In the genomic region with DNA sequence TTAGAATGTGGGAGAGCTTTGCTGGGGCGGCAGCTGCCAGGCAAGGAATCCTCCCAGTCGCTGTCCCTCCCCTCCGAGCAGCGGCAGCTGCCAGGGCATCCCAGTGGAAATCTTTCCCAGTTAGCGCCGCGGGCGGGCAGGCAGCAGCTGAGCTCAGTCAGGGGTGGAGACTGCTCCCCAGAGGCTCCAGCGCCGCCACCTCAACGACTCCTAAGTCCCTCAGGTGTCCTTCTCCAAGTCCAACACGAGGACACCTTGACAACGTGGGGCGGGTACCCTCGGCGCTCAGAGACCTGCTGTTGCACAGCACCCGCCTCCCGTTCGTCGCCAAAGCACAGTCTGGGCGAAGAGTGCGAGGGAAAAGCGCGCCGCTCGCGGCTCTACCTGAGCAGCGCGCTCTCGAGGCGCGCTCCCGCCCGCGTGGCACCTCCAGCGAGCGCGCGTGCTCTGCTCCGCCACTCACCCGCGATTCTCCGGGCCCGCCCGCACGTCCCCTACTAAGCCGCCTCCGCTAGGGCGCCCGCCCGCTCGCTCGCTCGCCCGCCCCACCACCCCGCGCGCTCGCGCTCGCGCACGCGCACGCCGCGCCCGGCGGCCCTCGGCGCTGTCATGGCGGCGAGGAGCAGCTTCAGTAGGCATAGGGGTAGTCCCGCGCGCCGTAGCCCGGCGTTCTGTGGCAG, we compare ENCODE assay signal across 8 mouse cellular contexts. TPM values are rescaled to one million over a fixed set of nuclear protein-coding genes. Genes with fewer than 3 reads are reported as not detected.
DNase-seq lines count a peak whose midpoint lies in the region; ATAC-seq lines count a peak whose summit lies in the region.

No protein-coding gene starts in this region.

- peak overlapping the region; percentile 95 for H3K4me3 ChIP-seq in heart, embryonic 13.5 days
- peak overlapping the region; percentile 90 for H3K4me3 ChIP-seq in liver, embryonic 12.5 days

- peaks cover 8% of the 10 kb centered on the region for H3K27me3 ChIP-seq in heart, embryonic 13.5 days (replicated peaks)
- H3K27me3 ChIP-seq in liver, embryonic 12.5 days (replicated peaks): peaks cover 5% of the 10 kb centered on the region; the same call in 1 of the 2 replicates
- H3K27me3 ChIP-seq in splenic B cell, adult 2 months (ENCODE audit: control insufficient read depth, insufficient read depth, low read length, poor library complexity, severe bottlenecking): no peaks in the 10 kb centered on the region

- peak; percentile 96 for DNase-seq in CD4-positive, CD25-positive, alpha-beta regulatory T cell, adult 2 months (ENCODE audit: low read depth, low spot score)
- DNase-seq in brain, embryonic 18.5 days (ENCODE audit: low read depth, low spot score): peak; percentile 83
- DNase-seq in kidney, postnatal 10 days: peak; percentile 93
- peak; percentile 94 for DNase-seq in naive thymus-derived CD4-positive, alpha-beta T cell, adult 2 months (ENCODE audit: low read depth)
- peak; percentile 92 for DNase-seq in splenic B cell, adult 2 months (ENCODE audit: low read depth, low spot score)

- peak; percentile 88 for ATAC-seq in erythroid progenitor cell, adult 5-6 weeks (replicated peaks; ENCODE audit: low FRiP score, poor library complexity, severe bottlenecking)
- peak; percentile 85 for ATAC-seq in heart, embryonic 13.5 days (ENCODE audit: extremely low read depth, insufficient number of reproducible peaks, low FRiP score, low TSS enrichment)
- peak; percentile 93 for ATAC-seq in liver, embryonic 12.5 days

- WGBS in heart, embryonic 13.5 days: under 1% methylated on average over 64 of the region's 79 CpGs
- WGBS in liver, embryonic 12.5 days (ENCODE audit: insufficient replicate concordance): under 1% methylated on average over 64 of the region's 79 CpGs

- H3K9me3 ChIP-seq in heart, embryonic 13.5 days: no peaks in the 10 kb centered on the region
- no peaks in the 10 kb centered on the region for H3K9me3 ChIP-seq in liver, embryonic 12.5 days (replicated peaks)

- peak overlapping the region; percentile 87 for H3K27ac ChIP-seq in heart, embryonic 13.5 days (replicated peaks)
- H3K27ac ChIP-seq in liver, embryonic 12.5 days: peak overlapping the region; percentile 91

- peak overlapping the region; percentile 94 for H3K9ac ChIP-seq in heart, embryonic 13.5 days
- H3K9ac ChIP-seq in liver, embryonic 12.5 days: peak overlapping the region; percentile 95

- H3K36me3 ChIP-seq in heart, embryonic 13.5 days: no peaks in the 10 kb centered on the region
- H3K36me3 ChIP-seq in liver, embryonic 12.5 days: no peaks in the 10 kb centered on the region
- H3K36me3 ChIP-seq in splenic B cell, adult 2 months (ENCODE audit: control insufficient read depth, insufficient read depth, low read length, poor library complexity, severe bottlenecking): no peaks in the 10 kb centered on the region

- peaks cover 11% of the 10 kb centered on the region for H3K4me1 ChIP-seq in heart, embryonic 13.5 days
- H3K4me1 ChIP-seq in liver, embryonic 12.5 days: peaks cover 13% of the 10 kb centered on the region

- H3K4me2 ChIP-seq in heart, embryonic 13.5 days: peak overlapping the region; percentile 87
- peak overlapping the region; percentile 97 for H3K4me2 ChIP-seq in liver, embryonic 12.5 days

RNA-seq across cellular contexts. Expression of a gene that starts 0.7 kb away (rescaled TPM):
- total RNA-seq in erythroid progenitor cell, adult 5-6 weeks (2015; ENCODE audit: low replicate concordance): 37.1 and 50.7 TPM in 2 replicates
- total RNA-seq in erythroid progenitor cell, adult 5-6 weeks (2017; ENCODE audit: low replicate concordance): 53.0 and 92.4 TPM in 2 replicates
- polyA plus RNA-seq in heart, embryonic 13.5 days (2015; fragmentation: Nextera tagmentation; extraction: Ambion mirVana): 1.5 TPM in 2 replicates
- polyA plus RNA-seq in liver, embryonic 12.5 days (2016; fragmentation: Nextera tagmentation; extraction: Ambion mirVana): 3.3 and 3.6 TPM in 2 replicates

Comparison
In these comparisons a context has a peak if more than half of its experiments do, and no peak if none do; other contexts are left out.
1. Peak in every context shown above with its lines: DNase-seq, ATAC-seq, H3K4me3 ChIP-seq and H3K27ac ChIP-seq.